Mouse (Mus musculus) ovary, postnatal 10 days (tissue): Measurements from ENCODE around the gene Otog.

Experiments
- DNase-seq: peaks from one replicate; pipeline ENCODE4 v3.0.0; 2022; ENCODE audit warnings: low spot score

Gene Otog

DNA sequence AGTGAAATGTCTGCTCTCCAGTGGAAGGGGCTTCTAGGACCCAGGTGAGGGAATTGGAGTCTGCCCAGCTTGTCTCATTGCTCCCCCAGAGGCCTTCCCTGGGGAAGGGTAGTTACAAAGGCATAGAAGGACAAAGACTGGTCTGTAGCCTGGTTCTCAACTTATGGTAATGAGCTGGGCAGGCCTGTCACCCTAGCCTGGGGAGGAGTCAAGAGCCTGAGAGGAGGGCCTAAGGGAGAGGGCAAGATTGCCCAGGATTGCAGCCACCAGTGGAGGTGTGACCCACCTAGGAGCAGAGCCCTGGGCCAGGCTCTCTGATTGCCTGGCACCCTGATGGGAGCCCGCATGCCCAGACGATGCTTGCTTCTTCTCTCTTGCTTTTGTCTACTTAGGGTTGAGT lies at the start of gene Otog:
Gene Otog, plus strand, starts transcription at position 292 of the 400 bp plus-strand sequence.
- no peak for DNase-seq

DNA sequence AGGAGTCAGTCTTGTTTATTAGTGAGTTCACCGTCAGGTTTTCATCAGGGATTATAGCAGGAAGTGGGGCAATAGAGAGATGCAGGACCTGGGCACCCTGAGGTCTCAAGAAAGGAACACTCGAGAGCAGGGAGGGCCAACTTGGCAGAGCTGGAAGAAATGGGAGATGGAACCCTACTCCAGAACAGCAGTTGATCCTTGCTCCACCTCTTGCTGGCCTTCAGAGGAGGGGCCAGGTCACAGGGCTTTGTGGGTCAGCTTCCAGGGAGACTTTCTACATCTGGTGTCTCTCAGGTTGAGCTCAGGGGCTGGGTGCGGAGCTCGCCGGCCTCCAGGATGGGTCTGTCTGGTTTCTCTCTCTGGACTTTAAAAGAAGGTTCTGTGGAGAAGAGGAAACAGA lies 45.4 kb upstream of the Otog start:
- DNase-seq: no peak

DNA sequence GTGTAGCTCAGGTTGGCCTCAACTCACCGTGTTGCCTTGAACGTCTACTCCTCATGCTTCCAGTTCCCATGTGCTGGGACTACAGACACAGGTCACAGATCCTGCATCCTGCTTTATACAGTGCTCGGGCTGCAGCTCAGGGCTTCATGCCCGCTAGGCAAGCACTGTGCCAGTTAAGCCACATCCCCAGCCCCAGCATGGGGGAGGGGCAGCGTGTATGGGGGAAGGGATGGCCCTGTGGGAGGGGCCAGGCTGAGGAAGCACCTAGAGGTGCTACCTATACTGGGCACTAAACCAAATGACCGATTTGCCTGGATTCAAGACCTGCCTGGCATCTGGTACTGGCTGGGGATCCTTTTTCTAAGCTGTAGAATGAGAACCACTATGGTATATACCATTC lies 40.8 kb upstream of the Otog start:
- DNase-seq: no peak

DNA sequence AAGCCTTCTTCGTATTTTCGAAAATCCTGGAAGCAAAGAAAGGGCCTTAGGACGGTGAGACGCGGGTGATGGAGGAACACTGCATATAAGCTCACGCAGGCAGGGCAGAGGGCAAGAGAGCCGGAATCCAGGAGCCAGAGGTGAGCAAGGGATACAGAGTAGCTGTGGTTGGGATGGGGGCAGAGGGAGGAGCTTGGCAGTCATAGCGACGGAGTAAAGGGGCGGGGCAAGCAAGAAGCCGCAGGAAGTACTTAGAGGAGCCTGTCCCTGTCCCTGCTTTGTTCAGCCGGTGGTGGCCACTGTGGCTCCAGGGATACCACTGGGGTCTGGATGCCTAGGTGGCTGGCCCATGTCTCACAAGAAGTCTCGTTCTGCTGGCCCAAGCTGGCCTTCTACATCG lies 39.1 kb upstream of the Otog start:
- no peak for DNase-seq

DNA sequence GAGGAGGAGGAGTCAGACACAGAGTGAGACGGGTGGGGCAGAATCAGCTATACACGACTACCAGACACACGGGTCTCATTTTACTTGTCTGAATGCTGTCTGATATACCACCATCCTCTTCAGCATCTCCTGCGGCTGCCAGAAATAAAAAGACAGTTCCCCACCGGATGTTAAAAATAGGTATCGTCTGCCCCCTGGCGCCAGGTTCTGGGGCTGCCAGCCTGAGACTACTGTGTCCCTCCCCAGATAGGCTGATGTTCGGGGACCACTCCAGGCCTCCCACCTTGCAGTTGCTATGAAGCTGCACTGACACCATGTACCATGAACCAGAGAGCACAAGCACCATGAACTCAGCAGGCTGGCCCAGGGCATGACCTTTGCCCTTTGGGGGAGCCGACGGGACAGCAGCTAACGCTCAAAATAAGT lies 36.7 kb upstream of the Otog start:
- no peak for DNase-seq

DNA sequence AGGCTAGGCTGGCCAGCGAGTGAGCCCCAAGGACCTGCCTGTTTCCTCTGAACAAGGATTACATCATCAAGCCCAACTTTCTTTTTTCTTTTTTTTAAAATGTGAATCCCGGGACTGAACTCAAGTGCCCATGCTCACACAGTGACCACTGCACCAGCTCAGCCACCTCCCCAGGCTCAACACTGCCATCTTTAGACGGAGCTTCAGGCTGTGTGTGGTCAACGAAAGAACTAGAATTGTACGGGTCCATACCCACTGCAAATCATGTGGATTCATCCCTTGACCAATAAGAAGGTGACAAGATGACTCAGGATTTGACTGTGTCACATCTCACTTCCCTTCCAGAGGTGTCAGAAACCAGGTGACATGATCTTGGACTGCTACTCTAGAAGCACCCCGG lies 36.0 kb upstream of the Otog start:
- no peak for DNase-seq

DNA sequence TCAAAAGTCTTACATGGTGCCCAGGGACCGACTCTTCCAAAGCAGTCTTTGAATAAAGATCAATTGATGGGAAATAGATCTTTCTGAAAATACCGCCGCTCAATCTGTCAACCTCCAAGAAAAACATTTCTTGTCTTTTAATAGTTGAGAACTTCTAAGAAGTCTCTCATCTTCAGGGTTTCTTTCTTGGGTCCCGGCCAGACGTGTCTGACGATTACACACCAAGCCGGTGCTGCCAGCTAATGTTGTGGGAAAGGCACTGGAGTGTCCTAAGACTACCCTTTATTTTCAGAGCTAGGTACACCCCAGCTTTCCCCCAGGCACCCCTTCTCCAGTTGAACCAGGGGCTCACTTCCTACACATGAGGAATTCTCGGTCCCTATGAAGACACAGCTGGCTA lies 32.7 kb upstream of the Otog start:
- DNase-seq: no peak

DNA sequence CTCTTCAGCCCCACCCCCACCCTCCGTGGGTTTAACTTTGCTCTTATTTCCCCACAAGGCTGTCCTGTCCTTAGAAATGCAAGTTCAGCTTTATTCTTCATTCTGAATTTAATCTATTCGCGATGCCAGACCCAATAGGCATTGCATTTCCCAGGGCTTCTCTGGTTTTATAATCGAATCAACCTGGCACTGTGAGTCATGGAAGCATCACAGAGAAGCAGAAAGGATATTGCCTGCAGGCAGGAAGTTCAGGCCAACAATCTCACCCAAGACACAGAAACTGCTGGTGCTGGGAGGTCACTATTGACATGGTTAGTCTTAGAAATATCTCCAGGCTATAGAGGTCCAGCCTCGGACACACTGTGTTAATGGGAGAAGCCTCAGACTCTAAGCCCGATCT lies 30.5 kb upstream of the Otog start:
- no peak for DNase-seq

DNA sequence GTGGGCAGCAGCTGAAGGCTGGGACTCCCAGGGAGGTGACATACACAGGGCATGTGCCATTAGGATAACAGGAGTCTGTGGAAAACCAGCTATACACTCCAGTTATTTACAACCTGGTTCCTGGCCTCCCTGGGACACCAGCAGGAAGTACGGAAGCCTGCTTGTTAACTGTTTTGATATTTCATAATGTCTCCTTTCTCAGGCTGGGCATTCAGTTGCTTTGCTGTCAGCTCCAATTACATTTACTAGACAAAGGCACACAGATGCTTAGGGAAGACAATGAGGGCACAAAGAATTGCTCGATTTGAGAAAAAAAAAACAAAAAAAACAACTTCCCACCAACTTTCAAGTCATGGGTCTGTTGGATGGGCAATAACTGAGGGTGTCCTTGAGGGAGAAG lies 24.3 kb upstream of the Otog start:
- DNase-seq: no peak

DNA sequence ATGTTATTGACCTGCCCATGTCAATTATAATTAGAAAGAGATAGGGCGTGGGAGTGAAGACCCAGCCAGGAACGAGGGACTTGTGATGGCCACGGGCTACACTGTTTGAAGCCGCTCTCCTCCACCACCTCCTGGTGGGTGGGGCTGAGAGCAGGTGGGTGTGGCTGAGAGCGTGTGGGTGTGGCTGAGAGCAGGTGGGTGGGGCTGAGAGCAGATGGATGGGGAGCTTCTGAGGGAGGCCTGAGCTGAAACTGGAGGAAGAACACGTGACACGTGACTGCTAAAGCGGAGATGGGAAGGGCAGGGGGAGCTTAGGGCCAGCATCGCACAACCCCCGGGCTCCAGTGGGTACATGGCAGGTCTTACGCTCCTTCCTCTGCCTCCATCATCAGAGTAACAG lies 22.4 kb upstream of the Otog start:
- DNase-seq: no peak

DNA sequence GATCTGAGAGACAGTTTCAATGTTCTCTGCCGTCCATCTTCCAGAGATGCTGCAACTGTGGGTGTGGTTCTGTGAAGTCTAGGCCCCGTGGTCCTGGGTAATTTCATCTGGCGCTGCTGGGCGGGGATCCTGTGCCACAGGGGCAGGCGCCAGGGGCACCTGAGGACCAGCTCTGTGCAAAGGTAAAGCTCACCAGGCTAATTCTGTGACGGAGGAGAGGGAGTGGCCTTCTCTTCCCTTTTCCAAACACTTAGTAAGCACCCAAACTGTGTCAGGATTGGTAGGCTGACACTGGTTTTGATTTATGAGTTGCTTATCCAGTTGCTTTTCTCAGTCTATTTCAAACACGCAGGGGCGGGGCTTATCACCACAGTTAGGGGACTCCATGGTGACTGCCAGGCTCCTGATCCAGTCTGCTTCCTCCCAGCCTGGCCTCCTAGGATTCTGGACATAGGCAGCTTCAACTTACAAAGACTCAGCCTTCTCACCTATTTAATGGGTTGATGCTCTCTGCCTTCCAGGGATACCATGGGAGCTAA lies 20.1 kb upstream of the Otog start:
- DNase-seq: no peak

DNA sequence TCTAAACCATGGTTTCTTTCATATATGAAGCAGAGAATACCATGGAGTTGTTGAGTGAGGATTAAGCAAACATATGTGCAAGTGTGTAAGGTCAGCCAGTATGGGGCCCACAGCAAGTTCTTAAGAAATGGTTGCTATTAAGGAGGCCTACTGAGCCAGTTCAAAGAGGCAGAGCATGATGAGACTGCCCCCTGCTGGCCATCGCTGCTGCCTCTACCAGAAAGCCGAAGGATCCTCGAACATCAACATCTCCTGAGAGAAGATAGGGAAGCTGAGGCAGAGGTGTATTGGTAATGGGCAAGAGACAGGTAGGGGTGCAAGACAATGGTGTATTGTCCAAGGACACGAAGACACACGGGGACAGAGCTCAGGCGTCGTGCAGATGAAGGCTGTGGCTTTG lies 14.5 kb upstream of the Otog start:
- no peak for DNase-seq

DNA sequence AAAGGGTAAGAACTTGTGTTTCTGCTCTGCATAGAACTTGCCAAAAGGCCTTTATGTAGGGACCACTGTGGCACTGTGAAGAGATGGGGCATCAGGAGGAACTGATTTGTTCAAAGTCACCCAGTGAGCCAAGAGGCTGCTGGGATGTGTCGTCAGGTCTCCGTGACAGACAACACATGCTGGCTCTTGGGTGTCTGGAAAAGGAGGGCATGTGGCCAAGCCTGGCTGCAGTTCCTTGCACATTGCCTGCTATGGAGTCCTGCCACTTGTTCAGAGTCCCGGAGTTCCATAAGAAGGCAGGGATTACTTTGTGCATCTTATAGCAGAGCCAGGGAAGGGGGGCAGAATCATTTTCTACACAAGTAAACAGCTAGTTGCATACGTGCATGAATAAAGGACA lies 13.9 kb upstream of the Otog start:
- no peak for DNase-seq

DNA sequence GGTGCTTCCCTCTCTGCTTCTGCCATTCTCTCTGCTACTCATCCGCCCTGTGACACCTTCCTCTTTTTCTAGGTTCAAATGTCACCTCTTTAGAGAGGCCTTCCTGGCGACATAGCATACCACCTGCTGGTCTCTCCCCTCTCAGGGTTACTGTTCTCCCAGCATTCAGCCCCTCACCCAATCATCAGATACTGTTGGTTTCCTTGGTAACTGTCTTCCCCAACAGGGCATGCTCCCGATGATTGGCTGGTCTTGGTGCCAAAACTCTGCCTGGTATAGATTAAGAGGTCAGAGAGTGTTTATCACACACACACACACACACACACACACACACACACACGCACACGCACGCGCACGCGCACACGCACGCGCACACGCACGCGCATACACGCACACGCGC lies 4.8 kb upstream of the Otog start:
- no peak for DNase-seq

DNA sequence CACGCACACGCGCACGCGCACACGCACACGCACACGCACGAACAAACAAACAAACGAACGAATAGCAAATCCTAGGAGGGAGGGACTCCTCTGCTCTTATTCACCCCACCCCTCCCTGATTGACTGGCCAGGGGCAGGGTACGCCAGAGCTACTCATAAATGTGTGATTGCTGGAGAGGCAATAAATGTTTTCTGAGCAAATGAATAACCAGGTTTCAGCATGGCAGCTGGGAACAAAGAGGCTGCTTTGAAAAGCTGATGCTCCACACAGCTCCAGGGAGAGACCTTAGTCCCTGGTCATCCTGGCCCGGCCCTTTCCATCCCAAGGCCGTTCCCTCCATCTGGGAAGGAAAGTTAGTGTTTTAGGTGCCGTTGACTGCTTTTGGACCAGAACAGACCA lies 4.4 kb upstream of the Otog start:
- no peak for DNase-seq

DNA sequence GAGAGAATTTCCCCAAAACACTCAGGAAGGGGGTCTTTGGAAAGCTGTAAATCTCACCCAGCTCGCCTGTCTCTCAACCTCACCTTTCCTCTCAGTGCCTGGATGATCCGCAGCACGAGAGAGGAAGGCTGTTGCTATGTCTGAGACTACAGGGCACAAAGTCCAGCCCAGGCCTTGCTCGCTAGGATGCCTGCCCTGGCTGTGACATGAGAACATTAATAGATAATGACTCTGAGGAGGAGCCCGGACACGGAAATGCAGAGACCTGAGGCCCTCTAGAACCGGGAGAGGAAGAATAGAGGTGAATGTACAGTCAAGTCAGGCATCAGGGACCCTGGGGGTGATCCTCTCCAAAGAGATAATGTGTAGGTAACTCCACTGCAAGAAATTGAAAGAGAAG lies 3.6 kb upstream of the Otog start:
- DNase-seq: no peak

DNA sequence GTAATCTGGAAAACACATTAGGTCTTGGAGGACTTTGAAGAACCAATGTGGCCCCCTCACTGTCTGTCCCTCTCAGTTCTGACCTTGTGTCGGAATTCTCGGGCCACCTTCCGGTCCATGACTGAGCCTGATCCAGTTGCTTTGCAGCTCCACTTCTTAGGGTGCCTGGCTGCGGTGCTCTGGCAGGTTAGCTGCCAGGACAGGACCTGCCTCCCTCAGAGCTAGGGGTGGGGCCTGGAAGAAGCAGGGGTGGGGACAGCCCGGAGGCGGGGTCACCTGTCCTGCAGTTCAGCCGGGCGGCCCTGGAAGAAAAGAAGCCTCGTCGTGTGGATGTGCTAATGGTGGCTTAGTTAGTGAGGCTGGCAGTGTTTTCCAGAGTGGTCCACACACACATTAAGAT lies 2.4 kb upstream of the Otog start, which contains the start of gene Ush1c:
Gene Ush1c, minus strand, starts transcription at position 158 of the 400 bp plus-strand sequence.
- DNase-seq: no peak

DNA sequence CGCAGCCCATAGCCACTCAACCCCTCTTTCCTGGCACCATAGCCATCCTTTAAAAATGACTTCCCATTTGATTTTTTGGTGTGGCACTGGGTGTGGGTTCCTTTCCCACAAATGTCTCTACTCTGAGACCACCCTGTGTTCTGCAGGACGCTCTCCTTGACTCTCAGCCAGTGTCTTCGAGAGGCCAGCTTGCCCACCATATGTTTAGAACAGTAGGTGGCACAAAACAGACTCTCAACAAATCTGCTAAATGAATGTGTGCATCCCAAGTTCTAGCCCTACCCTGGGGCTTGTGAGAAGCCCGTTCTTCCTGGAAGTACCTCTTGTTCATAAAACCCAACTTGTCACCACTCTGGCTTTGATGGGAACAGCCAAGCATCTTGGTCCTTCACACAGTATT lies 696 bp upstream of the Otog start:
- no peak for DNase-seq

DNA sequence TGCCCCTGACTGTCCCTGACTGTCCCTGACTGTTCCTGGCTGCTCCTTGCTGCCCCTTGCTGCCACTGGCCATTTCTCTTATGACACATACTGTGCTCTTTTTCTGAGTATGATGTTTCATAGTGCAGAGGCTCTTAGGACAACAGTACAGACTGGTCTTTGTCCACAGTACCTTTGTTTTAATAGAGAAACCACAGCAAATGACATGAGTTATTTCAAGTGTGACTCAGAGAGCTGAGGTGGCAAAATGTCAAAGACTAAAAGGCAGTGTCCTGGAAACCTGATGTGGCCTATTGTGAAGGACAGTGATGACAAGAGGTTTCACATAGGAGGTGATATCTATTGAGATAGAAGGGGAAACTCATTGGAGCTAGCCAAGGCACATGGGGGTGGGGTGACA lies 6.1 kb downstream of the Otog start:
- no peak for DNase-seq

DNA sequence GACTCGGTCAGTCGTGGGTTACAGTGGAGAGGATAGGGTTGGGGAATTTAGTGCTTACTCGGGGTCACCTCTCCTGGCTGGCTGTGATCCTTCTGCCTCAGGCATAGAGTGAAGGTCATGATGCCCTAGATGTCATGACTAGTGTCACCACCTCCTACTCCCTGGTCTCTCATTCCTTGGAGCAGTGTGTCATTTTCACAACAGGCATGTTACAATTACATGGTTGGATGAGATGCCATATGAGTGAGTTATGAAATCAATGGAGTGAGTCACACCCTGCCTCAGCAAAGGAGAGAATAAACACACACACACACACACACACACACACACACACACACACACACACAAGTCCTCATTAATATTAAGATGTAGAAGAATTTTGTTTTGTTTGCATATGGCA lies 6.8 kb downstream of the Otog start:
- no peak for DNase-seq

DNA sequence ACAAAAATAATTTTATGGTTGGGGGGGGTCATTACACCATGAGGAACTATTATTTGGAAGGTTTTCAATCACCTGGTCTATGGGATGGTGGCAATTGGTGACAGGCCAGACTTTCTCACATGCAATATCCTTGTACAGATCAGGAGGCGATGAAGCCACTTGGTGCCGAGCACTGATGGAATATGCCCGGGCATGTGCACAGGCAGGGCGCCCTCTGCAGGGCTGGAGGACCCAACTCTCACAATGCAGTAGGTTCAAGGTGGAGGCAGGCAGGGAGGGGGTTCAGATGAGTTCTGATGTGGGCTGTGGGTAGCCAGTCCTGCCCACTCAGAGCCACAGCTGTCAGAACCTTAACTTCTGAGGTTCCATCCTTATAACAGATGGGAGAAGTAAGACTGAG lies 11.1 kb downstream of the Otog start:
- no peak for DNase-seq

DNA sequence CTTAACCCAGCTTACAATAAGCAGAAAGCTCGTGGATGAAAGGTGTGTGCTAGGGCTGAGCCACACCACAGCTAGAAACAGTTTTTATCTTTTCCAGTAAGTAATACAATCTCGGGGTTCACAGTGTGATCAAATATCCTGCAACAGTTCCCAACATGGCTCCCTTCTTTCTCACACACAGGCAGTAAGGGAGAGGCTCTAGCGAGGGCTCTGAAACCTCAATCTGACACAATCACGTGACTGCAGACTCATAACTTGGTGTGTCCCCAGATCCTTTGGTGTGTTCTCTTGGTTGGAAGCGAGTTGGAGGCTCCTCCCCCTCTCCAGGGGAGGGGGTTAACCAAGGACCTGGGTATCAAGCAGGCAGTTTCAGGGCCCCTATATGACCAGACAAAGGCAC lies 35.4 kb downstream of the Otog start:
- DNase-seq: no peak

DNA sequence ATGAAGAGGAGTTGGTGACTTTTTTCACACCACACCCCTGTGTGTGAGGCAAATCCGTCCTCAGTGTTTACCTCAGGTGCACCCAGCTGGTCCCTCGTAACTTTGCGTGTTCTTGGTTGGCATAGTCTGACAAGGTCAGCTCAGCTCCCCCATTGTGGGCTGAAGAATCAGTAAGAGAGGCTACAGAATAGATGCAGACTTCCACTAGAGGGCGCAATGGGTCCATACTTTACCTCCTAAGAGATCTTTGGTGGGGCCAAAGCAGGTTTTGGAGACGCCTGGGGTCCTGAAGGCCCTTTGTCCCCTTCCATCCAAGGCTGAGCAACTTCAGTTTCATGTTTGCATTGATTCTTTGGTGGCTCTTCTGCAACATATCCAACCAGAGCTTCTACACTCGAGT lies 39.2 kb downstream of the Otog start:
- DNase-seq: no peak

DNA sequence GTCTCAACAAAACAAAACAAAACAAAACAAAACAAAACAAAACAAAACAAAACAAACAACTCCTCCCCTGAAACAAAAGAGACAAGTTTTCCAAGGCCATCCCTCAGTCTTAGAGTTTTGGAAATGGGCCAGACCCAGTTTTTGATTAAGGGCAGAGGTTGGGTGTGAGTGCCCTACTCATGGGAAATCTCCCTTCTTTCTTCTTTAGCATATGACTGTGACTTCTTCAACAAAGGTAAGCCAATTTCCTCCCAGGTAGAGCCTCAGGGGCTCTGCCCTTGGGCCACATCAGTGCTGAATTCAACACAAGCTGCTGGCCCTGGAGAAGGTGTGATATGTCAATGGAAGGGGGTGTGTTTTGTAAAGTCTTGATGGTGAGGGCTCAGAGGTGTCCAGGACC lies 40.1 kb downstream of the Otog start:
- no peak for DNase-seq

DNA sequence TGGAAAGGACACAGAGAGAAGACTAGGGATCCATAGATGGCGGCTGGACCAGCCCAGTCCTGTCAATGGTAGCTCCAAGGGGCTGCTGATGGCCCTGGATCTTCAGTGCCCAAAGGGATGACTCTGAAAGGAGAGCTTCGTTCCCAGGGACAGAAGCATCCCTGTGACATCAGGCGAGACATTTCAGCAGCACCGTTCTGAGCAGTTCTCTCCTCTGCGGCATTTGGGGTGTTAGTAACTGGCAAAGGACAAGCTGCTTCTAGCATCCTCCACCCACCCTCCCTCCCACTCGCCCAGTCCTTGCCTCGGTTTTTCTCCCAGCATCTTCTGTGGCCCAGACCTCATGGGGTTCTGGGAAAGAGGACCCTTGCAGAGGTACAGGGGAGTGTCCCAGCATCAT lies 41.5 kb downstream of the Otog start:
- DNase-seq: no peak
